Mouse (Mus musculus): Measurements from ENCODE around the gene Yipf3.

Yipf3 gene

GRCm38 (mm10) chr17:46278011-46278765, 30.3 kb downstream of the Yipf3 start:
- ATAC-seq (ENCODE audit: insufficient number of reproducible peaks, low FRiP score, low TSS enrichment), result no peak

GRCm38 (mm10) chr17:46282483-46283123, 34.7 kb downstream of the Yipf3 start, which contains the start of gene Tjap1:
Gene Tjap1, minus strand, starts transcription at chr17:46283026.
- ATAC-seq (ENCODE audit: insufficient number of reproducible peaks, low FRiP score, low TSS enrichment), result peak; percentile 82

GRCm38 (mm10) chr17:46283140-46283539, 35.3 kb downstream of the Yipf3 start:
- no peak for ATAC-seq (ENCODE audit: insufficient number of reproducible peaks, low FRiP score, low TSS enrichment)

- ATAC-seq (ENCODE audit: insufficient number of reproducible peaks, low FRiP score, low TSS enrichment), result no peak
Observed at GRCm38 (mm10) chr17:46283911-46284310, 36.0 kb downstream of the Yipf3 start.

GRCm38 (mm10) chr17:46284653-46285052, 36.8 kb downstream of the Yipf3 start:
- no peak for ATAC-seq (ENCODE audit: insufficient number of reproducible peaks, low FRiP score, low TSS enrichment)

- no peak for ATAC-seq (ENCODE audit: insufficient number of reproducible peaks, low FRiP score, low TSS enrichment)
Observed at GRCm38 (mm10) chr17:46285407-46285806, 37.5 kb downstream of the Yipf3 start.

GRCm38 (mm10) chr17:46287678-46288095, 39.8 kb downstream of the Yipf3 start:
- ATAC-seq (ENCODE audit: insufficient number of reproducible peaks, low FRiP score, low TSS enrichment), result no peak

GRCm38 (mm10) chr17:46296601-46297000, 48.7 kb downstream of the Yipf3 start:
- no peak for ATAC-seq (ENCODE audit: insufficient number of reproducible peaks, low FRiP score, low TSS enrichment)

GRCm38 (mm10) chr17:46297028-46297363, 49.1 kb downstream of the Yipf3 start:
- ATAC-seq (ENCODE audit: insufficient number of reproducible peaks, low FRiP score, low TSS enrichment), result no peak

- no peak; the same call in 1 of the 2 replicates for ATAC-seq (ENCODE audit: insufficient number of reproducible peaks, low FRiP score, low TSS enrichment)
Observed at GRCm38 (mm10) chr17:46297364-46298219, 49.7 kb downstream of the Yipf3 start, which contains the start of gene Dlk2. Gene Dlk2, plus strand, starts transcription at chr17:46297421.

GRCm38 (mm10) chr17:46298220-46298913, 50.5 kb downstream of the Yipf3 start:
- ATAC-seq (ENCODE audit: insufficient number of reproducible peaks, low FRiP score, low TSS enrichment), result peak; percentile 91

GRCm38 (mm10) chr17:46301892-46302291, 54.0 kb downstream of the Yipf3 start:
- no peak for ATAC-seq (ENCODE audit: insufficient number of reproducible peaks, low FRiP score, low TSS enrichment)

All from cerebellum, adult (tissue).